ENCODE assay signal across 23 mouse cellular contexts in the genomic region with DNA sequence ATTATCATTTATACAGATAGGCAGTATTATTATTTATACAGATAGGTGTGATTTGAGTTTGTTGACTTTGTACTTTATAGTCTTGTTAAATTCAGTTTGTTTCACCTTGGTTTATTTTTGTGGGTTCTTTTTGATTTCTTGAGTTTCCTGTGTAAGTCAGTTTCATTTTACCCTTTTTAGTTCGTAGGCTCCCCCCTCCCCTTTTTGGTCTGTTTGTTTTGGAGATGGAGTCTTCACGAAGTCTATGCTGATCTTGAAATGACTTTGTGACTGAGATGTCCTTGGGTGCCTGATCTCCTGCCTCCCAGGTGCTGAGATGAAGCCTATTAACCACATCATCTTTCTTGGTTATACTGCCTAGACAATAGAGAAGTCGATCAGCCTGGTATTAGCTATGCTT. TPM values are rescaled to one million over a fixed set of nuclear protein-coding genes. Genes with fewer than 3 reads are reported as not detected.
A peak's percentile ranks its signal among the peaks of the same experiment; 100 is the strongest.
DNase-seq lines count a peak whose midpoint lies in the region; ATAC-seq lines count a peak whose summit lies in the region.
"Had no signal": no experiment of that assay in that cellular context is flagged by ENCODE, and none has a peak within 500 bp of the region (broad histone marks: within the 10 kb centered on the region; RNA-seq: fewer than 3 reads in every experiment).

No protein-coding gene starts in this region.

- no peak overlapping the region for H3K4me3 ChIP-seq in hindbrain, embryonic 13.5 days
- H3K4me3 ChIP-seq: embryonic facial prominence, embryonic 10.5 days; embryonic facial prominence, embryonic 12.5 days; forebrain, embryonic 13.5 days; forebrain, embryonic 15.5 days had no signal

- peak; percentile 55 for DNase-seq in CD4-positive, CD25-positive, alpha-beta regulatory T cell, adult 2 months (ENCODE audit: low read depth, low spot score)
- DNase-seq in cerebellum, postnatal 14 days, result no peak
- DNase-seq in heart, adult 8-10 months (ENCODE audit: low spot score), result no peak
- no peak for DNase-seq in gastrocnemius, postnatal 36 days
- DNase-seq: adrenal gland, adult 2 months; adrenal gland, postnatal 10 days; adrenal gland, postnatal 25 days; cerebellum, adult 11 months; cerebellum, adult 18-20 months; cerebellum, adult 8-10 months; cerebellum, adult 9-11 months; cerebellum, postnatal 25 days; forebrain, postnatal 0 days had no signal

- no peak overlapping the region for H3K4me2 ChIP-seq in hindbrain, embryonic 13.5 days
- H3K4me2 ChIP-seq: embryonic facial prominence, embryonic 12.5 days; forebrain, embryonic 13.5 days; forebrain, embryonic 15.5 days had no signal

- H3K9ac ChIP-seq in hindbrain, embryonic 13.5 days, result no peak overlapping the region
- H3K9ac ChIP-seq: embryonic facial prominence, embryonic 12.5 days; forebrain, embryonic 13.5 days; forebrain, embryonic 15.5 days; forebrain, postnatal 0 days had no signal

- peaks cover 20% of the 10 kb centered on the region for H3K36me3 ChIP-seq in hindbrain, embryonic 13.5 days

- intact Hi-C loops in gastrocnemius, postnatal 36 days (cut with DNase I), result no loop called here

- no peak overlapping the region for H3K27ac ChIP-seq in hindbrain, embryonic 13.5 days
- H3K27ac ChIP-seq: embryonic facial prominence, embryonic 10.5 days; embryonic facial prominence, embryonic 12.5 days; forebrain, embryonic 13.5 days; forebrain, embryonic 15.5 days had no signal

- H3K4me1 ChIP-seq in hindbrain, embryonic 13.5 days (replicated peaks), result no peaks in the 10 kb centered on the region
- H3K4me1 ChIP-seq: embryonic facial prominence, embryonic 10.5 days; embryonic facial prominence, embryonic 12.5 days; forebrain, embryonic 13.5 days; forebrain, embryonic 15.5 days had no signal

- no peaks in the 10 kb centered on the region for H3K27me3 ChIP-seq in hindbrain, embryonic 13.5 days
- H3K27me3 ChIP-seq: CH12.LX; embryonic facial prominence, embryonic 12.5 days; forebrain, embryonic 13.5 days; forebrain, embryonic 15.5 days; Patski had no signal

- WGBS in hindbrain, embryonic 13.5 days, result 89% methylated on average over 3 of the region's 3 CpGs

- peak; percentile 71 for ATAC-seq in activated CD4-positive, CD25-positive, alpha-beta regulatory T cell, adult 4 months
- peak; percentile 32 for ATAC-seq in inflammation-experienced regulatory T-cells, adult 6 months
- ATAC-seq in hindbrain, embryonic 13.5 days (ENCODE audit: low FRiP score), result no peak
- ATAC-seq: forebrain, embryonic 13.5 days; forebrain, embryonic 15.5 days; forebrain, postnatal 0 days; Patski had no signal

- no peaks in the 10 kb centered on the region for H3K9me3 ChIP-seq in hindbrain, embryonic 13.5 days
- H3K9me3 ChIP-seq: embryonic facial prominence, embryonic 10.5 days; embryonic facial prominence, embryonic 12.5 days; forebrain, embryonic 13.5 days; forebrain, embryonic 15.5 days; G1E had no signal

RNA-seq across cellular contexts. Expression of a gene that starts 10.8 kb away (rescaled TPM):
- 10 to 100 TPM; 80.3 to 88.0 TPM for polyA plus RNA-seq in activated CD4-positive, CD25-positive, alpha-beta regulatory T cell, adult 4 months (2017; shearing (Covaris generic))
- 100 to 1,000 TPM in 1 of 3 experiments, 10 to 100 TPM in 2; 54.7 to 149 (median 61.1) TPM for polyA plus RNA-seq in inflammation-experienced regulatory T-cells, adult 6 months (2017; shearing (Covaris generic))
- total RNA-seq in heart, adult 8-10 months (2022), result 100 to 1,000 TPM; 477 to 593 (median 535) TPM
- 36.7 and 38.7 TPM in 2 replicates for polyA plus RNA-seq in hindbrain, embryonic 13.5 days (2015; fragmentation: Nextera tagmentation; extraction: Ambion mirVana)
- total RNA-seq in gastrocnemius, postnatal 36 days (2021), result 100 to 1,000 TPM; 662 to 671 TPM

RNA-seq across cellular contexts. Expression of a gene that starts 10.9 kb away (rescaled TPM):
- polyA plus RNA-seq in activated CD4-positive, CD25-positive, alpha-beta regulatory T cell, adult 4 months (2017; shearing (Covaris generic)), result 10 to 100 TPM; 60.4 to 63.8 TPM
- polyA plus RNA-seq in inflammation-experienced regulatory T-cells, adult 6 months (2017; shearing (Covaris generic)), result 10 to 100 TPM; 39.3 to 75.1 (median 40.0) TPM
- 10 to 100 TPM; 13.1 to 19.0 (median 15.7) TPM for total RNA-seq in heart, adult 8-10 months (2022)
- polyA plus RNA-seq in hindbrain, embryonic 13.5 days (2015; fragmentation: Nextera tagmentation; extraction: Ambion mirVana), result 74.8 and 79.1 TPM in 2 replicates
- 10 to 100 TPM in 1 of 2 experiments, 1 to 10 TPM in 1; 8.3 to 13.7 TPM for total RNA-seq in gastrocnemius, postnatal 36 days (2021)

RNA-seq across cellular contexts. Expression of a gene that starts 11.1 kb away (rescaled TPM):
- polyA plus RNA-seq in activated CD4-positive, CD25-positive, alpha-beta regulatory T cell, adult 4 months (2017; shearing (Covaris generic)), result 10 to 100 TPM; 14.0 to 14.4 TPM
- 10 to 100 TPM in 1 of 3 experiments, 1 to 10 TPM in 2; 2.8 to 46.9 (median 4.5) TPM for polyA plus RNA-seq in inflammation-experienced regulatory T-cells, adult 6 months (2017; shearing (Covaris generic))
- under 1 TPM in 3 of 4 experiments, not detected in 1; 0.09 to 0.25 (median 0.20) TPM for total RNA-seq in heart, adult 8-10 months (2022)
- 10.0 and 11.2 TPM in 2 replicates for polyA plus RNA-seq in hindbrain, embryonic 13.5 days (2015; fragmentation: Nextera tagmentation; extraction: Ambion mirVana)
- under 1 TPM; 0.30 to 0.38 TPM for total RNA-seq in gastrocnemius, postnatal 36 days (2021)

RNA-seq across cellular contexts. Expression of a gene that starts 49.3 kb away (rescaled TPM):
- 100 to 1,000 TPM; 231 to 248 TPM for polyA plus RNA-seq in activated CD4-positive, CD25-positive, alpha-beta regulatory T cell, adult 4 months (2017; shearing (Covaris generic))
- polyA plus RNA-seq in inflammation-experienced regulatory T-cells, adult 6 months (2017; shearing (Covaris generic)), result 100 to 1,000 TPM; 222 to 245 (median 230) TPM
- total RNA-seq in heart, adult 8-10 months (2022), result 100 to 1,000 TPM in 2 of 4 experiments, 10 to 100 TPM in 2; 92.5 to 111 (median 98.4) TPM
- 65.8 and 70.0 TPM in 2 replicates for polyA plus RNA-seq in hindbrain, embryonic 13.5 days (2015; fragmentation: Nextera tagmentation; extraction: Ambion mirVana)
- 10 to 100 TPM; 59.1 to 60.7 TPM for total RNA-seq in gastrocnemius, postnatal 36 days (2021)
